Mouse (Mus musculus): ENCODE results near the gene Krt27.

The Krt27 gene

GRCm38 (mm10) chr11:99329655-99330054 lies 21.2 kb downstream of the Krt27 start:
- 76% methylated on average over 2 of the region's 2 CpGs for WGBS

DNA sequence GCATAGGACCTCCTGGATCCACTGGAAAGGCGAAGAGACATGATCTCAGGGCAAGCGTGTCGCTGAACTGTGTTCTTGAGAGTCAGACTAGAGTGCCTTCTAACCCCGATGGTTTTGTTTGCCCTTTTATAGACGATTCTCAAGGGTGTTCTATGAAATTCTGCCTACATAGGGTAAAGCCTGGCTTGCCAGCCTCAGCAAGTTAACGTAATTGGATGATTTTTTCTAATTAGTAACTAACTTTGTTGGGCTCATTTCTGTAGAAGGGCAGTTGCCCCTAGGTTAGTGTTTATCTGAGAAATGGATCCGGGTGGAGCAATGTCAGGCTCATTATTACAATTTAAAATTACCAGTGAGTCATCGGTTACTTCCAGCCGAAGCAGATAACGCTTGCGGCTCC lies 28.1 kb downstream of the Krt27 start, which contains the start of gene Krt25:
Gene Krt25 (minus strand): TSS at position 101 of the 400 bp plus-strand sequence.
- 93% methylated on average over 11 of the region's 11 CpGs for WGBS

GRCm38 (mm10) chr11:99321094-99321493 lies 29.8 kb downstream of the Krt27 start:
- WGBS: 93% methylated on average over 14 of the region's 14 CpGs

DNA sequence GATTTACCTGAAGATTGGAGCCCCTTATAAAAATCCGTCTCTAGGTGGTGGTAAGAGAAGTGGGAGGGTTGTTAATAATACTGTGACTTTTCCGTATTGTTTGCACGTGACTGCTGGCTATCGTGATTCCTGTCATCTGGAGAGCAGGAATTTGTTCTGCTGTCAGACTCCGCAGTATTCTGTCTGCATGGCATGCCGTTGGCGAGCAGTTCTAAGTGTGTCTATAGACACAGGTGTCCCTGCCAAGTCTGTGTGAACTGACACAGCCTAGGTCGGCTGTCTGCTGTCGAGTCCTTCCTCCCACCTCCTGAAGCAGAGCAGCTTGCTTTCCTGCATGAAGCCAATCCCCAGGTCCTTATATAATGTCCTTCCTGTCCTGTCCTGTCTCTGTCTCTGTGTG lies 31.8 kb downstream of the Krt27 start:
- 70% methylated on average over 9 of the region's 9 CpGs for WGBS

- WGBS: 70% methylated on average over 8 of the region's 8 CpGs
Observed at GRCm38 (mm10) chr11:99316543-99316942, 34.4 kb downstream of the Krt27 start.

- 96% methylated on average over 2 of the region's 2 CpGs for WGBS
Observed at GRCm38 (mm10) chr11:99314594-99314993, 36.3 kb downstream of the Krt27 start.

- 89% methylated on average over 1 of the region's 1 CpGs for WGBS
Observed at GRCm38 (mm10) chr11:99310882-99311281, 40.0 kb downstream of the Krt27 start.

- 41% methylated on average over 2 of the region's 2 CpGs for WGBS
Observed at GRCm38 (mm10) chr11:99307579-99307978, 43.3 kb downstream of the Krt27 start.
